Mouse (Mus musculus) small intestine, adult 2 months (tissue): ENCODE data around the gene Fxn.

Source experiments
- CTCF ChIP-seq: fragments of 200-500 bp; IDR thresholded peaks from 2 replicates; pipeline ENCODE4 v1.5.1; 2012; ENCODE audit warnings: low read depth, mild to moderate bottlenecking, control low read depth, inconsistent platforms, low read length, moderate library complexity, mixed read lengths; ENCODE audit not compliant: insufficient replicate concordance, insufficient read length; ENCODE audit errors: extremely low read depth
- POLR2A ChIP-seq: fragments of 200-500 bp; IDR thresholded peaks from 2 replicates; pipeline ENCODE4 v1.6.1; 2012; ENCODE audit warnings: low read depth, mild to moderate bottlenecking, control low read depth, inconsistent platforms, low read length, moderate library complexity

- TF ChIP-seq POLR2A (no peak), CTCF (no peak)
These were observed 31.6 kb upstream of the Fxn start for GRCm38 (mm10) chr19:24312046-24312445.
